Mouse (Mus musculus) small intestine, adult 2 months (tissue): ENCODE measurements around the gene Pfn1. TPM values are rescaled to one million over a fixed set of nuclear protein-coding genes. Genes with fewer than 3 reads are reported as not detected.

Experiments used
- H3K27ac ChIP-seq: fragments of 200-500 bp; 2 replicates; pipeline ENCODE4 v1.5.1; 2012; ENCODE audit warnings: low read depth, low read length, control low read depth, inconsistent platforms; ENCODE audit not compliant: insufficient read depth
- H3K27me3 ChIP-seq: fragments of 200-500 bp; 2 replicates; pipeline ENCODE4 v1.6.1; 2012; ENCODE audit warnings: mild to moderate bottlenecking, moderate library complexity, low read length, inconsistent platforms; ENCODE audit not compliant: control insufficient read depth, insufficient read depth
- H3K36me3 ChIP-seq: fragments of 200-500 bp; 2 replicates; pipeline ENCODE4 v1.6.1; 2012; ENCODE audit warnings: mild to moderate bottlenecking, low read length, control low read depth, inconsistent platforms; ENCODE audit not compliant: control insufficient read depth, insufficient read depth
- H3K4me1 ChIP-seq: fragments of 200-500 bp; 2 replicates; pipeline ENCODE4 v1.6.1; 2012; ENCODE audit warnings: low read length, inconsistent platforms, mixed read lengths; ENCODE audit not compliant: control insufficient read depth, insufficient read depth, insufficient read length
- H3K4me3 ChIP-seq: fragments of 200-500 bp; 2 replicates; pipeline ENCODE4 v1.5.1; 2012; ENCODE audit warnings: low read depth, mild to moderate bottlenecking, control low read depth, inconsistent platforms, low read length, moderate library complexity
- CTCF ChIP-seq: fragments of 200-500 bp; IDR thresholded peaks from 2 replicates; pipeline ENCODE4 v1.5.1; 2012; ENCODE audit warnings: low read depth, mild to moderate bottlenecking, control low read depth, inconsistent platforms, low read length, moderate library complexity, mixed read lengths; ENCODE audit not compliant: insufficient replicate concordance, insufficient read length; ENCODE audit errors: extremely low read depth
- POLR2A ChIP-seq: fragments of 200-500 bp; IDR thresholded peaks from 2 replicates; pipeline ENCODE4 v1.6.1; 2012; ENCODE audit warnings: low read depth, mild to moderate bottlenecking, control low read depth, inconsistent platforms, low read length, moderate library complexity
- WGBS: fragments of 180-500 bp; shearing (Covaris S2); methylation state at CpG from one replicate; pipeline ENCODE4 v1.1.7; 2018; 5-methylcytosine and 5-hydroxymethylcytosine counted together
- polyA plus RNA-seq: library from polyadenylated mRNA; depleted of rRNA; stranded (reverse); fragments of >200 nt; gene quantifications from 2 replicates; pipeline ENCODE4 v1.2.3, GENCODE M21; 2012

Pfn1 gene
- polyA plus RNA-seq, 1 experiment, result 5,668 TPM

GRCm38 (mm10) chr11:70654923-70655570 lies 603 bp upstream of the Pfn1 start:
- Histone ChIP-seq H3K4me1 (peaks cover 21% of the 10 kb centered on the region), H3K27me3 (no peaks in the 10 kb centered on the region), H3K27ac (peak overlapping the region; percentile 99), H3K4me3 (peak overlapping the region; percentile 87), H3K36me3 (peaks cover 34% of the 10 kb centered on the region)
- TF ChIP-seq CTCF (no peak), POLR2A (peak; percentile 51)
- under 1% methylated on average over 48 of the region's 48 CpGs for WGBS

- Histone ChIP-seq H3K4me1 (peaks cover 32% of the 10 kb centered on the region), H3K36me3 (peaks cover 46% of the 10 kb centered on the region), H3K4me3 (peak overlapping the region; percentile 87), H3K27me3 (no peaks in the 10 kb centered on the region), H3K27ac (peak overlapping the region; percentile 99)
- WGBS, result under 1% methylated on average over 58 of the region's 63 CpGs
- TF ChIP-seq POLR2A (no peak), CTCF (no peak)
These were observed 873 bp downstream of the Pfn1 start for GRCm38 (mm10) chr11:70653345-70654197.

GRCm38 (mm10) chr11:70652884-70653344 lies 1.5 kb downstream of the Pfn1 start:
- peaks cover 32% of the 10 kb centered on the region for H3K4me1 ChIP-seq
- H3K36me3 ChIP-seq, result peaks cover 46% of the 10 kb centered on the region
- TF ChIP-seq CTCF, result no peak
- TF ChIP-seq POLR2A, result no peak
- WGBS, result 2% methylated on average over 6 of the region's 6 CpGs
- H3K27ac ChIP-seq, result peak overlapping the region; percentile 99
- no peaks in the 10 kb centered on the region for H3K27me3 ChIP-seq
- peak overlapping the region; percentile 87 for H3K4me3 ChIP-seq

DNA sequence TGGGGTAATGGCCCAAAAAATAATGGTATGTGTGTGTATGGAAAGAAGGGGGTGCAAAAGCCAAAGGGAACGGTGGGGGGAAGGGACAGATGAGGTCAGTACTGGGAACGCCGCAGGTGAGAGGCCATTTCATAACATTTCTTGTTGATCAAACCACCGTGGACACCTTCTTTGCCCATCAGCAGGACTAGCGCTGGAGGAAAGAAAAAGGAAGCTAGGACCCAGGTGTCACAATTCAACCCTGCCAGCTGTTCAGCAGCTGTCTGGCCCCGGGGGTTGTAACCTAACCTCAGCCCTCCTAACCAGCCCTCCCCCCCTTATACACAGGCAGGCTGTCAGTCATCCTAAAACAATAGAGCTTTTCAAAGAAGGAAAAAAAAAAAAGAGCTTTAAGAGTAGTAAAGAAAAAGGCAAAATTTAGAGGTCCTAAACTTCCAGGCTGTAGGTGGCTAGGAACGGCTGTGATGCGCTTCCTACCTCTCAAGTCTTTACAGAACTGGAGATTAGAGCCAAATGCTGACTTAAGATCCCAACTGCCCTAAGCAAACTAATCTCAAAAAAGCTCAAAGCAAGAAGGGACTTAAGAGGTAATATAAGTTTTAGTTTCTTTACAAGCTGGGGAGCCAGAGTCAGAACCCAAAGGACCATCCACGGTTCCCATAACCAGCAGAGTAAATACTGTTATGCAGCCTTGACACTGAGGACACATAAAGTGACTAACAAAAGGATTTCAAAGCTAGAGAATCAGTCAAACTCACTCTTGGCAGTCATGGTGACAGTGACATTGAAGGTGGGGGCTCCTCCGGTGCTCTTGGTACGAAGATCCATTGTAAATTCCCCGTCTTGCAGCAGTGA lies 2.2 kb downstream of the Pfn1 start:
- peak overlapping the region; percentile 99 for H3K27ac ChIP-seq
- no peaks in the 10 kb centered on the region for H3K27me3 ChIP-seq
- 9% methylated on average over 12 of the region's 12 CpGs for WGBS
- no peak for TF ChIP-seq POLR2A
- peaks cover 46% of the 10 kb centered on the region for H3K36me3 ChIP-seq
- H3K4me1 ChIP-seq, result peaks cover 26% of the 10 kb centered on the region
- H3K4me3 ChIP-seq, result peak overlapping the region; percentile 87

DNA sequence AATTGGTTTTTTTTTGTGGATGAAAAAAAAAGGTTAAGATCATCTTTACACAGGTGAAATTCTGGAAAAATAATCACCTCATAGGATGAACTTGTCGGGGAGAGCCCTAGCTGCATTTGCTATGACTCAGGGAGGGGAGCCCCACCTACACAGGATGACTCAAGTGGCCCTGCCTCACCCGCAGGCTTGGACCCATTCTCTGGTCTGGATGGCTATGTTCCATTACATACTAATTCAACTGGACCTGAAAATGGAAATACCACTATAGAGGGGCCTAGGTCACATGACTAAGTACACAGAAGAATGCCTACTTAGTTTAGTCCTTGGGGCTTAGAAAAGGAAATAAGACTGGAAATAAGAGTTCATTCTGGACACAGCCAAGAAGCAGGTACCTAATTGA lies 3.1 kb downstream of the Pfn1 start:
- peaks cover 18% of the 10 kb centered on the region for H3K4me1 ChIP-seq
- no peaks in the 10 kb centered on the region for H3K27me3 ChIP-seq
- peak; percentile 27; the same call in 1 of the 2 replicates for TF ChIP-seq POLR2A
- TF ChIP-seq CTCF, result no peak
- peak overlapping the region; percentile 80; the same call in 1 of the 2 replicates for H3K27ac ChIP-seq
- WGBS, result 5% methylated on average over 2 of the region's 2 CpGs
- H3K36me3 ChIP-seq, result peaks cover 46% of the 10 kb centered on the region
- H3K4me3 ChIP-seq, result no peak overlapping the region

GRCm38 (mm10) chr11:70650322-70651175 lies 3.9 kb downstream of the Pfn1 start:
- Histone ChIP-seq H3K4me1 (peaks cover 23% of the 10 kb centered on the region), H3K27me3 (no peaks in the 10 kb centered on the region), H3K36me3 (peaks cover 49% of the 10 kb centered on the region), H3K4me3 (peak overlapping the region; percentile 45), H3K27ac (peak overlapping the region; percentile 80)
- no peak for TF ChIP-seq POLR2A
- no peak for TF ChIP-seq CTCF
- WGBS, result 35% methylated on average over 12 of the region's 12 CpGs
